15 mouse cellular contexts compared by ENCODE assay signal in genomic region chr7:15859657-15860056, GRCm38 (mm10). TPM values are rescaled to one million over a fixed set of nuclear protein-coding genes. Genes with fewer than 3 reads are reported as not detected.
DNase-seq lines count a peak whose midpoint lies in the region; ATAC-seq and TF ChIP-seq lines count a peak whose summit lies in the region.
"Had no signal": no experiment of that assay in that cellular context is flagged by ENCODE, and none has a peak within 500 bp of the region (broad histone marks: within the 10 kb centered on the region; RNA-seq: fewer than 3 reads in every experiment).

No protein-coding gene starts in this region.

- no peaks in the 10 kb centered on the region for H3K36me3 ChIP-seq in intestine, postnatal 0 days (ENCODE audit: control insufficient read depth, insufficient read depth)
- no peaks in the 10 kb centered on the region for H3K36me3 ChIP-seq in intestine, embryonic 15.5 days
- H3K36me3 ChIP-seq in stomach, postnatal 0 days (ENCODE audit: control insufficient read depth, insufficient read depth, low read length) = no peaks in the 10 kb centered on the region
- H3K36me3 ChIP-seq: embryonic facial prominence, embryonic 12.5 days had no signal

- no peak overlapping the region for H3K4me2 ChIP-seq in intestine, postnatal 0 days (replicated peaks; ENCODE audit: low read depth)
- H3K4me2 ChIP-seq in intestine, embryonic 15.5 days (replicated peaks) = no peak overlapping the region
- H3K4me2 ChIP-seq in stomach, postnatal 0 days (replicated peaks; ENCODE audit: low read depth) = no peak overlapping the region
- H3K4me2 ChIP-seq: embryonic facial prominence, embryonic 12.5 days; hindbrain, embryonic 14.5 days had no signal

- H3K9ac ChIP-seq in intestine, postnatal 0 days (ENCODE audit: low read depth, low read length) = no peak overlapping the region
- no peak overlapping the region for H3K9ac ChIP-seq in intestine, embryonic 15.5 days
- no peak overlapping the region for H3K9ac ChIP-seq in stomach, postnatal 0 days (ENCODE audit: low read length)
- H3K9ac ChIP-seq: embryonic facial prominence, embryonic 12.5 days; hindbrain, embryonic 14.5 days had no signal

- TF ChIP-seq EP300 in stomach, postnatal 0 days (optimal IDR thresholded peaks at IDR 0.05) = no peak

- ATAC-seq in intestine, postnatal 0 days = no peak
- ATAC-seq in intestine, embryonic 15.5 days = no peak
- no peak for ATAC-seq in stomach, postnatal 0 days (ENCODE audit: low FRiP score, low TSS enrichment)

- H3K27me3 ChIP-seq in intestine, postnatal 0 days (replicated peaks; ENCODE audit: control insufficient read depth, insufficient read depth, low read length) = no peaks in the 10 kb centered on the region
- H3K27me3 ChIP-seq in intestine, embryonic 15.5 days (replicated peaks) = no peaks in the 10 kb centered on the region
- H3K27me3 ChIP-seq in stomach, postnatal 0 days (ENCODE audit: control insufficient read depth, insufficient read depth, low read length) = no peaks in the 10 kb centered on the region
- H3K27me3 ChIP-seq: embryonic facial prominence, embryonic 12.5 days had no signal

- H3K27ac ChIP-seq in intestine, postnatal 0 days (ENCODE audit: low read depth, low read length) = no peak overlapping the region
- no peak overlapping the region for H3K27ac ChIP-seq in intestine, embryonic 15.5 days
- H3K27ac ChIP-seq in stomach, postnatal 0 days (replicated peaks) = no peak overlapping the region
- H3K27ac ChIP-seq: embryonic facial prominence, embryonic 12.5 days; hindbrain, embryonic 14.5 days had no signal

- H3K4me1 ChIP-seq in intestine, postnatal 0 days (replicated peaks; ENCODE audit: control insufficient read depth, insufficient read depth, low read length) = no peaks in the 10 kb centered on the region
- no peaks in the 10 kb centered on the region for H3K4me1 ChIP-seq in intestine, embryonic 15.5 days (replicated peaks)
- no peaks in the 10 kb centered on the region for H3K4me1 ChIP-seq in stomach, postnatal 0 days (replicated peaks; ENCODE audit: control insufficient read depth, insufficient read depth)
- H3K4me1 ChIP-seq: embryonic facial prominence, embryonic 12.5 days had no signal

- DNase-seq in adrenal gland, postnatal 10 days = peak; percentile 4
- DNase-seq in adrenal gland, postnatal 4 days (ENCODE audit: low spot score in 2 of 2) = no peak
- peak; percentile 3 for DNase-seq in lung, postnatal 10 days
- no peak for DNase-seq in lung, postnatal 36 days
- no peak for DNase-seq in stomach, postnatal 0 days (ENCODE audit: low spot score)
- DNase-seq in right cerebral cortex, adult 2 months (ENCODE audit: low spot score in 2 of 2) = no peak

- no peaks in the 10 kb centered on the region for H3K9me3 ChIP-seq in intestine, postnatal 0 days (ENCODE audit: control insufficient read depth)
- no peaks in the 10 kb centered on the region for H3K9me3 ChIP-seq in intestine, embryonic 15.5 days
- no peaks in the 10 kb centered on the region for H3K9me3 ChIP-seq in stomach, postnatal 0 days (ENCODE audit: control insufficient read depth, low read length)
- H3K9me3 ChIP-seq: embryonic facial prominence, embryonic 12.5 days had no signal

- no peak overlapping the region for H3K4me3 ChIP-seq in intestine, postnatal 0 days (ENCODE audit: low read depth, low read length)
- H3K4me3 ChIP-seq in intestine, embryonic 15.5 days (replicated peaks) = no peak overlapping the region
- no peak overlapping the region for H3K4me3 ChIP-seq in stomach, postnatal 0 days (ENCODE audit: low read depth, low read length)
- H3K4me3 ChIP-seq: embryonic facial prominence, embryonic 12.5 days had no signal

- WGBS in intestine, postnatal 0 days = 33% methylated on average over 2 of the region's 2 CpGs
- 39% methylated on average over 2 of the region's 2 CpGs for WGBS in intestine, embryonic 15.5 days
- WGBS in stomach, postnatal 0 days = 35% methylated on average over 2 of the region's 2 CpGs

- TF ChIP-seq CTCF in intestine, postnatal 0 days (IDR thresholded peaks at IDR 0.05; ENCODE audit: low read depth) = peak; percentile 28
- TF ChIP-seq CTCF in stomach, postnatal 0 days (IDR thresholded peaks at IDR 0.05; ENCODE audit: low read depth) = peak; percentile 43

RNA-seq across cellular contexts. Expression of gene Crx, which starts 20.1 kb away (rescaled TPM):
- not detected for total RNA-seq in adrenal gland, postnatal 10 days (2021)
- not detected for total RNA-seq in adrenal gland, postnatal 4 days (2021)
- not detected in 2 replicates for polyA plus RNA-seq in intestine, postnatal 0 days (2015; fragmentation: Nextera tagmentation; extraction: Ambion mirVana)
- polyA plus RNA-seq in intestine, embryonic 15.5 days (2015; fragmentation: Nextera tagmentation; extraction: Ambion mirVana) = not detected in 2 replicates
- 0.10 TPM in 1 of 2 replicates, not detected in the other for polyA plus RNA-seq in stomach, postnatal 0 days (2015; fragmentation: Nextera tagmentation; extraction: Ambion mirVana)
- total RNA-seq: heart, adult 8-10 months; neutrophil, adult 5-6 weeks had no signal
- polyA plus RNA-seq: embryonic facial prominence, embryonic 12.5 days; hindbrain, embryonic 14.5 days; limb, embryonic 14.5 days; spleen, adult 2 months had no signal

RNA-seq across cellular contexts. Expression of gene Obox6, which starts 20.2 kb away (rescaled TPM):
- not detected for total RNA-seq in adrenal gland, postnatal 10 days (2021)
- total RNA-seq in adrenal gland, postnatal 4 days (2021) = not detected
- polyA plus RNA-seq in intestine, postnatal 0 days (2015; fragmentation: Nextera tagmentation; extraction: Ambion mirVana) = not detected in 2 replicates
- polyA plus RNA-seq in intestine, embryonic 15.5 days (2015; fragmentation: Nextera tagmentation; extraction: Ambion mirVana) = not detected in 2 replicates
- polyA plus RNA-seq in stomach, postnatal 0 days (2015; fragmentation: Nextera tagmentation; extraction: Ambion mirVana) = not detected in 2 replicates
- total RNA-seq: heart, adult 8-10 months; neutrophil, adult 5-6 weeks had no signal
- polyA plus RNA-seq: embryonic facial prominence, embryonic 12.5 days; frontal cortex, adult 2 months; hindbrain, embryonic 14.5 days; limb, embryonic 14.5 days; spleen, adult 2 months had no signal

RNA-seq across cellular contexts. Expression of gene Crxos, which starts 22.8 kb away (rescaled TPM):
- total RNA-seq in adrenal gland, postnatal 10 days (2021) = under 1 TPM in 1 of 2 experiments, not detected in 1; 0.42 TPM
- total RNA-seq in adrenal gland, postnatal 4 days (2021) = under 1 TPM; 0.54 to 0.81 TPM
- polyA plus RNA-seq in intestine, postnatal 0 days (2015; fragmentation: Nextera tagmentation; extraction: Ambion mirVana) = not detected in 2 replicates
- polyA plus RNA-seq in intestine, embryonic 15.5 days (2015; fragmentation: Nextera tagmentation; extraction: Ambion mirVana) = not detected in 2 replicates
- not detected in 2 replicates for polyA plus RNA-seq in stomach, postnatal 0 days (2015; fragmentation: Nextera tagmentation; extraction: Ambion mirVana)
- total RNA-seq: heart, adult 8-10 months; neutrophil, adult 5-6 weeks had no signal
- polyA plus RNA-seq: embryonic facial prominence, embryonic 12.5 days; limb, embryonic 14.5 days; spleen, adult 2 months had no signal

Comparison
In these comparisons a context has a peak if more than half of its experiments do, and no peak if none do; other contexts are left out.
1. DNase-seq: peak in adrenal gland, postnatal 10 days (single experiment) and lung, postnatal 10 days (single experiment); none in adrenal gland, postnatal 4 days (0 of 2), lung, postnatal 36 days (single experiment), stomach, postnatal 0 days (single experiment) and right cerebral cortex, adult 2 months (0 of 2).